Mouse (Mus musculus) testis, adult 2 months (tissue): ENCODE data around the gene Cd101.

ENCODE experiments used
- CTCF ChIP-seq: fragments of 200-500 bp; IDR thresholded peaks from 2 replicates; pipeline ENCODE4 v1.5.1; 2012; ENCODE audit warnings: low read depth, mild to moderate bottlenecking, inconsistent platforms, low read length, moderate library complexity; ENCODE audit not compliant: control insufficient read depth, insufficient read depth, insufficient replicate concordance
- POLR2A ChIP-seq: fragments of 200-500 bp; IDR thresholded peaks from 2 replicates; pipeline ENCODE4 v1.6.1; 2012; ENCODE audit warnings: low read depth, mild to moderate bottlenecking, inconsistent platforms, low read length, moderate library complexity; ENCODE audit not compliant: control insufficient read depth

- no peak for TF ChIP-seq CTCF
- TF ChIP-seq POLR2A: no peak
These were observed 55.5 kb downstream of the Cd101 start for GRCm38 (mm10) chr3:100973906-100974305.
